In the genomic region with DNA sequence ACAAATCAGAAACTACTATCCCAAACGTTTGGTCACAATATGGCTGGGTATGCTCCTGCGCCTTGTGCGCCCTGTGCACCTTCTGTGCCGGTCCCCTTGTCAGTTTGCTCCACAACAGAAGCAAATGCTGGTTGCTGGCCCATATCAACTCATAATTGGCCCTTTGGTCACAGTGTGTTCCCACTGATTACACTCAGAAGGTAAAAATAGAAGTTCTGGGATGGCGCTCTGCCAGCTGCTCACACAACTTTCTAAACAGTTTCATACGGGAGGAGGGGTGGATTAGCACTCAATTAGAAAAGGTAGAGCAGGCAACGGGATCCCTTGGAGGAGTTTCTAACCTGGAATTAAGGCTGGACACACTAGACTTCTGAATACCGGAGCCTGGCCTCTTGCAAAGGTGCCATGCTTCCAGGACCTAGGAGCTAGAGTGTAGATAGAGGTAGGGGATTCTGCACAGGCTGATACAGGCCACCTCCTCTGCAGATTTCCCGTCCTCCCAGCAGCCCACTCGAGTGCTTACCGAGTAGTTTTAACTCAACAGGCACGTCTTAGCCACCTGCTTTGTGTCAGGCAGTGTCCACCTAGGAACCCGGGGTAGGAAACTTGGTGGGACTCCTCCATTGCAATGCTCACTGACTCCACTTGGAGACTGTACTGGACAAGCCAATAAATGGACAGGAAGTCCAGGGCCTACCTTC, we compare ENCODE assay signal across 9 mouse cellular contexts. TPM values are rescaled to one million over a fixed set of nuclear protein-coding genes. Genes with fewer than 3 reads are reported as not detected.
DNase-seq lines count a peak whose midpoint lies in the region; ATAC-seq and TF ChIP-seq lines count a peak whose summit lies in the region.
"Had no signal": no experiment of that assay in that cellular context is flagged by ENCODE, and none has a peak within 500 bp of the region (broad histone marks: within the 10 kb centered on the region; RNA-seq: fewer than 3 reads in every experiment).

No protein-coding gene starts in this region.

- 0 out of 4 replicates have a peak, but pooled peaks cover 0 to 2% of the 10 kb centered on the region in 2 experiments for H3K4me1 ChIP-seq in liver, embryonic 14.5 days (replicated peaks; ENCODE audit: control insufficient read depth in 2 of 2, insufficient read depth in 2 of 2, low read length in 1 of 2)
- peaks cover 13% of the 10 kb centered on the region for H3K4me1 ChIP-seq in heart, embryonic 11.5 days (ENCODE audit: control insufficient read depth, insufficient read depth, low read length)
- H3K4me1 ChIP-seq in liver, embryonic 16.5 days (ENCODE audit: control insufficient read depth, low read depth, low read length): peaks cover 7% of the 10 kb centered on the region
- H3K4me1 ChIP-seq in stomach, postnatal 0 days (replicated peaks; ENCODE audit: control insufficient read depth, insufficient read depth): 0 out of 2 replicates have a peak, but pooled peaks cover 2% of the 10 kb centered on the region

- H3K4me2 ChIP-seq in liver, embryonic 14.5 days (ENCODE audit: low read depth): no peak overlapping the region
- peak overlapping the region; percentile 42 for H3K4me2 ChIP-seq in heart, embryonic 11.5 days
- no peak overlapping the region for H3K4me2 ChIP-seq in liver, embryonic 16.5 days (ENCODE audit: low read depth, low read length)
- H3K4me2 ChIP-seq in stomach, postnatal 0 days (replicated peaks; ENCODE audit: low read depth): no peak overlapping the region

- ATAC-seq in liver, embryonic 14.5 days (ENCODE audit: insufficient read depth): peak; percentile 62; the same call in 1 of the 2 replicates
- ATAC-seq in heart, embryonic 11.5 days (replicated peaks; ENCODE audit: insufficient number of reproducible peaks, low FRiP score, low TSS enrichment): no peak
- peak; percentile 72 for ATAC-seq in liver, embryonic 16.5 days (ENCODE audit: low read depth)
- peak; percentile 66; the same call in 1 of the 2 replicates for ATAC-seq in stomach, postnatal 0 days (ENCODE audit: low FRiP score, low TSS enrichment)

- no peak for DNase-seq in liver, embryonic 14.5 days (ENCODE audit: low read depth in 3 of 3, low spot score in 3 of 3)
- no peak for DNase-seq in liver
- peak; percentile 81 for DNase-seq in stomach, postnatal 0 days (ENCODE audit: low spot score)
- DNase-seq in neural tube, embryonic 10.5 days (ENCODE audit: extremely low spot score, low spot score): no peak
- DNase-seq in left cerebral cortex, adult 8-10 months (ENCODE audit: low spot score in 2 of 2): no peak
- DNase-seq in cerebellum, postnatal 36 days: no peak

- 51% methylated on average over 13 of the region's 13 CpGs for WGBS in liver, embryonic 14.5 days (ENCODE audit: insufficient replicate concordance)
- WGBS in heart, embryonic 11.5 days (ENCODE audit: insufficient replicate concordance): 54% methylated on average over 13 of the region's 13 CpGs
- WGBS in liver, embryonic 16.5 days (ENCODE audit: insufficient replicate concordance): 45% methylated on average over 13 of the region's 13 CpGs
- 52% methylated on average over 13 of the region's 13 CpGs for WGBS in stomach, postnatal 0 days

- no peak overlapping the region for H3K4me3 ChIP-seq in liver, embryonic 14.5 days (ENCODE audit: insufficient read depth in 1 of 2, low read depth in 2 of 2, low read length in 2 of 2)
- no peak overlapping the region for H3K4me3 ChIP-seq in heart, embryonic 11.5 days (ENCODE audit: low read depth, low read length)
- no peak overlapping the region for H3K4me3 ChIP-seq in liver, embryonic 16.5 days (ENCODE audit: low read depth, low read length)
- H3K4me3 ChIP-seq in stomach, postnatal 0 days (ENCODE audit: low read depth, low read length): no peak overlapping the region

- no peak overlapping the region for H3K9ac ChIP-seq in liver, embryonic 14.5 days (replicated peaks)
- 0 out of 2 replicates have a peak overlapping the region, but pooled peaks have one; percentile 22 for H3K9ac ChIP-seq in heart, embryonic 11.5 days (ENCODE audit: low read depth, low read length)
- no peak overlapping the region for H3K9ac ChIP-seq in liver, embryonic 16.5 days (ENCODE audit: low read depth, low read length)
- no peak overlapping the region for H3K9ac ChIP-seq in stomach, postnatal 0 days (ENCODE audit: low read length)

- TF ChIP-seq EP300 in liver, embryonic 14.5 days (IDR thresholded peaks at IDR 0.05; ENCODE audit: low read depth): peak; percentile 44; the same call in 1 of the 2 replicates
- no peak for TF ChIP-seq EP300 in stomach, postnatal 0 days (optimal IDR thresholded peaks at IDR 0.05)

- no peak overlapping the region for H3K27ac ChIP-seq in liver, embryonic 14.5 days
- peak overlapping the region; percentile 79 for H3K27ac ChIP-seq in heart, embryonic 11.5 days (ENCODE audit: low read depth, low read length)
- H3K27ac ChIP-seq in liver, embryonic 16.5 days (ENCODE audit: low read length): peak overlapping the region; percentile 35; the same call in 1 of the 2 replicates
- peak overlapping the region; percentile 67 for H3K27ac ChIP-seq in stomach, postnatal 0 days (replicated peaks)
- H3K27ac ChIP-seq: kidney, postnatal 0 days had no signal

- H3K27me3 ChIP-seq in liver, embryonic 14.5 days (ENCODE audit: control insufficient read depth, insufficient read depth, low read length): no peaks in the 10 kb centered on the region
- no peaks in the 10 kb centered on the region for H3K27me3 ChIP-seq in heart, embryonic 11.5 days (ENCODE audit: control insufficient read depth, insufficient read depth, low read length)
- H3K27me3 ChIP-seq in liver, embryonic 16.5 days (ENCODE audit: control insufficient read depth, insufficient read depth, low read depth, low read length): no peaks in the 10 kb centered on the region
- no peaks in the 10 kb centered on the region for H3K27me3 ChIP-seq in stomach, postnatal 0 days (ENCODE audit: control insufficient read depth, insufficient read depth, low read length)

- no peak for TF ChIP-seq CTCF in liver, embryonic 14.5 days (IDR thresholded peaks at IDR 0.05; ENCODE audit: low read depth)
- TF ChIP-seq CTCF in stomach, postnatal 0 days (IDR thresholded peaks at IDR 0.05; ENCODE audit: low read depth): peak; percentile 10; the same call in 1 of the 2 replicates

- no peaks in the 10 kb centered on the region for H3K36me3 ChIP-seq in liver, embryonic 14.5 days (replicated peaks; ENCODE audit: control insufficient read depth, insufficient read depth, low read depth)
- no peaks in the 10 kb centered on the region for H3K36me3 ChIP-seq in heart, embryonic 11.5 days (ENCODE audit: control insufficient read depth, insufficient read depth, low read length)
- no peaks in the 10 kb centered on the region for H3K36me3 ChIP-seq in liver, embryonic 16.5 days (ENCODE audit: control insufficient read depth, insufficient read depth)
- no peaks in the 10 kb centered on the region for H3K36me3 ChIP-seq in stomach, postnatal 0 days (ENCODE audit: control insufficient read depth, insufficient read depth, low read length)

- no peaks in the 10 kb centered on the region for H3K9me3 ChIP-seq in liver, embryonic 14.5 days (ENCODE audit: control insufficient read depth, low read length)
- no peaks in the 10 kb centered on the region for H3K9me3 ChIP-seq in heart, embryonic 11.5 days (replicated peaks; ENCODE audit: control insufficient read depth, low read length)
- no peaks in the 10 kb centered on the region for H3K9me3 ChIP-seq in liver, embryonic 16.5 days (replicated peaks; ENCODE audit: control insufficient read depth, low read length)
- no peaks in the 10 kb centered on the region for H3K9me3 ChIP-seq in stomach, postnatal 0 days (ENCODE audit: control insufficient read depth, low read length)

RNA-seq across cellular contexts. Expression of a gene that starts 16.4 kb away (rescaled TPM):
- 2.0 and 2.4 TPM in 2 replicates for polyA plus RNA-seq in liver, embryonic 14.5 days (2012; rRNA removed)
- 3.9 and 4.2 TPM in 2 replicates for polyA plus RNA-seq in liver, embryonic 14.5 days (2014; fragmentation: Nextera tagmentation; extraction: Ambion mirVana)
- 23.0 and 24.3 TPM in 2 replicates for polyA plus RNA-seq in heart, embryonic 11.5 days (2014; fragmentation: Nextera tagmentation; extraction: Ambion mirVana)
- 3.4 TPM in 2 replicates for polyA plus RNA-seq in liver, embryonic 16.5 days (2015; fragmentation: Nextera tagmentation; extraction: Ambion mirVana)
- polyA plus RNA-seq in stomach, postnatal 0 days (2015; fragmentation: Nextera tagmentation; extraction: Ambion mirVana): 5.6 and 5.8 TPM in 2 replicates
- total RNA-seq in left cerebral cortex, adult 8-10 months (2022): 100 to 1,000 TPM; 363 to 417 (median 388) TPM

RNA-seq across cellular contexts. Expression of a gene that starts 39.6 kb away (rescaled TPM):
- polyA plus RNA-seq in liver, embryonic 14.5 days (2012; rRNA removed): 12.7 and 16.4 TPM in 2 replicates
- 29.4 and 34.5 TPM in 2 replicates for polyA plus RNA-seq in liver, embryonic 14.5 days (2014; fragmentation: Nextera tagmentation; extraction: Ambion mirVana)
- 13.0 and 13.7 TPM in 2 replicates for polyA plus RNA-seq in heart, embryonic 11.5 days (2014; fragmentation: Nextera tagmentation; extraction: Ambion mirVana)
- polyA plus RNA-seq in liver, embryonic 16.5 days (2015; fragmentation: Nextera tagmentation; extraction: Ambion mirVana): 42.9 and 45.5 TPM in 2 replicates
- polyA plus RNA-seq in stomach, postnatal 0 days (2015; fragmentation: Nextera tagmentation; extraction: Ambion mirVana): 111 and 114 TPM in 2 replicates
- total RNA-seq in left cerebral cortex, adult 8-10 months (2022): 10 to 100 TPM in 3 of 4 experiments, 1 to 10 TPM in 1; 7.6 to 10.2 (median 10.1) TPM
